Mouse (Mus musculus) embryonic facial prominence, embryonic 12.5 days (tissue): ENCODE data around the gene Zkscan4. TPM values are rescaled to one million over a fixed set of nuclear protein-coding genes. Genes with fewer than 3 reads are reported as not detected.
A peak's percentile ranks its signal among the peaks of the same experiment; 100 is the strongest.
"Not testable (repeated sequence)": the region's sequence is repeated elsewhere in the genome, so short reads cannot be mapped to it uniquely, and the experiment has no call there.

Experiments used
- ATAC-seq: fragments of 200-750 bp; cut with Nextera tagmentation; 2 replicates; pipeline ENCODE4 v1.8.0; 2017; ENCODE audit not compliant: insufficient number of reproducible peaks, insufficient read depth, low FRiP score, low TSS enrichment
- H3K27ac ChIP-seq: fragments of 300-500 bp; sonication (generic); 2 replicates; pipeline ENCODE4 v1.5.1; 2016; ENCODE audit warnings: mild to moderate bottlenecking
- H3K27me3 ChIP-seq: fragments of 300-500 bp; sonication (generic); 2 replicates; pipeline ENCODE4 v1.6.1; 2016; ENCODE audit warnings: mild to moderate bottlenecking, moderate library complexity
- H3K36me3 ChIP-seq: fragments of 300-500 bp; sonication (generic); 2 replicates; pipeline ENCODE4 v1.6.1; 2016; ENCODE audit warnings: mild to moderate bottlenecking
- H3K4me1 ChIP-seq: fragments of 300-500 bp; sonication (generic); 2 replicates; pipeline ENCODE4 v1.6.1; 2016
- H3K4me2 ChIP-seq: fragments of 300-500 bp; sonication (generic); replicated peaks from 2 replicates; pipeline ENCODE4 v1.6.1; 2016; ENCODE audit warnings: mild to moderate bottlenecking, moderate library complexity
- H3K4me3 ChIP-seq: fragments of 300-500 bp; sonication (generic); 2 replicates; pipeline ENCODE4 v1.5.1; 2016; ENCODE audit warnings: mild to moderate bottlenecking
- H3K9ac ChIP-seq: fragments of 300-500 bp; sonication (generic); 2 replicates; pipeline ENCODE4 v1.6.1; 2016; ENCODE audit warnings: mild to moderate bottlenecking, moderate library complexity
- H3K9me3 ChIP-seq: fragments of 300-500 bp; sonication (generic); 2 replicates; pipeline ENCODE4 v1.6.1; 2016; ENCODE audit warnings: mild to moderate bottlenecking, moderate library complexity
- WGBS: fragments of 180-500 bp; shearing (Covaris S2); methylation state at CpG from one replicate; pipeline ENCODE4 v1.1.7; 2016; 5-methylcytosine and 5-hydroxymethylcytosine counted together
- polyA plus RNA-seq: library from polyadenylated mRNA; unstranded; fragments of >200 nt; fragmentation: Nextera tagmentation; extraction: Ambion mirVana; gene quantifications from 2 replicates; pipeline ENCODE4 v1.2.1, GENCODE M21; 2016

Gene Zkscan4
- polyA plus RNA-seq, 1 experiment from 2014 or later, result 4.4 TPM

GRCm38 (mm10) chr13:21462516-21462915 lies 16.2 kb upstream of the Zkscan4 start:
- H3K4me2 ChIP-seq, H3K36me3 ChIP-seq, H3K4me1 ChIP-seq, H3K27me3 ChIP-seq, H3K9ac ChIP-seq, ATAC-seq, H3K27ac ChIP-seq, H3K4me3 ChIP-seq, H3K9me3 ChIP-seq: not testable (repeated sequence)
- WGBS, result 56% methylated on average over 9 of the region's 9 CpGs

DNA sequence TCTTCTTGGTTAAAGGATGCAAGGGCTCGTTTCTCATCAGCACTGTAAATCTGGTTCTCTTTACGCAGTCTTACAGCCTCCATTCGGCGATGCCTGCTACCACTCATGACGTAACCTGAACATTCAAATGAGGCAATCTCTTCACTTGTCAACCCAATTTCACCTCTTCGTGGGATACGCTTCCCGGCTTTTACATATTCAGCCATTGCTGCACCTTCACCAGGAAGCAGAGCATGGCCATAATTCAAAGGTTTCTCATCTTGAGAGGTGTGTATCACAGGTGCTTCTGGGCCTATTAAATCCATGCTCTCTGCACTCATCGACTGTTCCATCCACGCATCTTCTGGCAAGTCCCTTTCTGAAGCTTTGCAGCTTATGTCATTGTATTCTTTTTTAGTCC lies 11.4 kb upstream of the Zkscan4 start:
- H3K4me2 ChIP-seq, result no peak overlapping the region
- no peaks in the 10 kb centered on the region for H3K36me3 ChIP-seq
- no peak for ATAC-seq
- H3K4me3 ChIP-seq, result no peak overlapping the region
- no peaks in the 10 kb centered on the region; the same call in 1 of the 2 replicates for H3K4me1 ChIP-seq
- 82% methylated on average over 10 of the region's 10 CpGs for WGBS
- no peak overlapping the region for H3K9ac ChIP-seq
- no peaks in the 10 kb centered on the region for H3K9me3 ChIP-seq
- peaks cover 9% of the 10 kb centered on the region for H3K27me3 ChIP-seq
- H3K27ac ChIP-seq, result no peak overlapping the region

GRCm38 (mm10) chr13:21468061-21469019 lies 10.4 kb upstream of the Zkscan4 start, which contains the start of gene Nkapl:
Gene Nkapl, minus strand, starts transcription at chr13:21468509.
- Histone ChIP-seq H3K4me1 (no peaks in the 10 kb centered on the region; the same call in 1 of the 2 replicates), H3K4me2 (peak within 1 kb of the TSS; percentile 80), H3K27me3 (peaks cover 9% of the 10 kb centered on the region), H3K9me3 (no peaks in the 10 kb centered on the region), H3K36me3 (no peaks in the 10 kb centered on the region), H3K9ac (peak within 1 kb of the TSS; percentile 58), H3K27ac (no peak within 1 kb of the TSS), H3K4me3 (peak within 1 kb of the TSS; percentile 58)
- under 1% methylated on average over 54 of the region's 54 CpGs for WGBS
- peak; percentile 96 for ATAC-seq

DNA sequence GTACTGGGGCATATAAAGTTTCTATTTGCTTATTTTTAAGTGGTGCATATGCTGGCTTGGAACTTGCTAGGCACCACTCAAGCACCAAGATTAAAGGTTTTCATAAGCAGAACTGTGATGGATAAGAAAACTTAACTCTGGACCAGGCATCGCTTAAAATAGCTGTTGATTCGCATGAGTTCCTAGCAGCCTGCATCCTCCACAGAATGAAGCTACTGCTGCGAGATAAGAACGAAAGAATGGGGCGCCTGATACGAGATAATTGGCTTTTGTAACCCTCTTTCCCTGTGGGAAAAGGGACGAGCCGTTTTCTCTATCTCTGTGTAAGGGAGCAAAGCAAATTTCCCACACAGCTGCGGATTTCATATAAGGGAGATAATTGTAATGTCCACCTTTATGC lies 9.6 kb upstream of the Zkscan4 start:
- WGBS, result 23% methylated on average over 9 of the region's 9 CpGs
- no peaks in the 10 kb centered on the region for H3K36me3 ChIP-seq
- H3K9ac ChIP-seq, result no peak overlapping the region
- H3K4me2 ChIP-seq, result peak overlapping the region; percentile 80
- peaks cover 9% of the 10 kb centered on the region for H3K27me3 ChIP-seq
- no peak overlapping the region for H3K4me3 ChIP-seq
- no peaks in the 10 kb centered on the region; the same call in 1 of the 2 replicates for H3K4me1 ChIP-seq
- no peak for ATAC-seq
- H3K9me3 ChIP-seq, result no peaks in the 10 kb centered on the region
- H3K27ac ChIP-seq, result no peak overlapping the region

GRCm38 (mm10) chr13:21472427-21472826 lies 6.3 kb upstream of the Zkscan4 start:
- no peak for ATAC-seq
- no peak overlapping the region for H3K4me2 ChIP-seq
- WGBS, result 38% methylated on average over 4 of the region's 4 CpGs
- peaks cover 6% of the 10 kb centered on the region for H3K27me3 ChIP-seq
- no peaks in the 10 kb centered on the region for H3K36me3 ChIP-seq
- H3K4me1 ChIP-seq, result no peaks in the 10 kb centered on the region; the same call in 1 of the 2 replicates
- no peaks in the 10 kb centered on the region for H3K9me3 ChIP-seq
- no peak overlapping the region for H3K4me3 ChIP-seq
- H3K9ac ChIP-seq, result no peak overlapping the region
- no peak overlapping the region for H3K27ac ChIP-seq

DNA sequence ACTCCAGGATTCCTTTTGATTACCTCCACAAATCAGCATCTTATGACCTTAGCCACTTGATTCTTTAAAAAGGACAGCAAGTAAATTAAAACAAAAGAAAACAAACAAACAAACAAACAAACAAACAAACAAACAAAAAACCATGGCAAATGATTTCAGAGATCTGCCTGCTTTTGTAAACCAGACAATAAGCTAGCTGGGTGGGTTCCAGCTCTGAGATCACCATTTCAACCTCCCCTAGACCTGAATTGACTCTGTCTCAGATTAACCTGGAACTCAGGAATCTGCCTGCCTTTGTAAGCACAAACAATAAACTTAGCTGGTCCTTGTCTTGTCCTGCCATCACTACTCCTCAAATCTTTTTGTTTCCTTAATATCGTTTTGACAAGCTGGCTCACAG lies 8.2 kb downstream of the Zkscan4 start:
- Histone ChIP-seq H3K9me3 (no peaks in the 10 kb centered on the region), H3K4me2 (no peak overlapping the region), H3K27ac (no peak overlapping the region), H3K9ac (no peak overlapping the region), H3K36me3 (peaks cover 8% of the 10 kb centered on the region), H3K4me3 (no peak overlapping the region), H3K27me3 (no peaks in the 10 kb centered on the region), H3K4me1 (no peaks in the 10 kb centered on the region)
- WGBS, result 88% methylated on average over 1 of the region's 1 CpGs
- ATAC-seq, result no peak

GRCm38 (mm10) chr13:21492847-21493246 lies 14.1 kb downstream of the Zkscan4 start:
- no peak overlapping the region for H3K4me2 ChIP-seq
- H3K27ac ChIP-seq, result no peak overlapping the region
- no peak overlapping the region for H3K4me3 ChIP-seq
- no peaks in the 10 kb centered on the region for H3K27me3 ChIP-seq
- ATAC-seq, result no peak
- H3K9me3 ChIP-seq, result no peaks in the 10 kb centered on the region
- no peaks in the 10 kb centered on the region for H3K36me3 ChIP-seq
- WGBS, result 91% methylated on average over 5 of the region's 5 CpGs
- no peaks in the 10 kb centered on the region for H3K4me1 ChIP-seq
- no peak overlapping the region for H3K9ac ChIP-seq

GRCm38 (mm10) chr13:21495080-21495479 lies 16.4 kb downstream of the Zkscan4 start, which contains the start of gene AK157302:
Gene AK157302, plus strand, starts transcription at chr13:21495223.
- WGBS, result 94% methylated on average over 21 of the region's 21 CpGs
- no peak for ATAC-seq

DNA sequence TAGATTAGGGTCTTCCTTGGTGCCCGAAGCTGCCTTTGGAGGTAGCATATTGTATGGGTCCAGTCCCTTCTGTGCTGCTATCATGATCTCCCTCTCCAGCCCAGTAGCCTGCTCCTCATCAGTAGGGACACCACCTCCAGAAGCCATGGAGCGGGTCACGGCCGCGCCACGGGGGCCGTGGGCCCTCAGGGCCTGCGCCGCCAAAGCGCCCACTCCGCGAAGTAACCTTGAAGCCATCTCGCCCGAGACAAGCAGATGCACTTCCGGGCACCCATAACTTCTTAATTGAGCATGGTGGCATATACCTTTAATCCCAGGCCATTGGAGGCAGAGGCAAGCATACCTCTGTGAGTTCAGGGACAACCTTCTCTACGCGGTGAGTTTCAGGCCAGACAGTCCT lies 22.5 kb downstream of the Zkscan4 start, which contains the start of gene Gm11273:
Gene Gm11273 (minus strand): TSS at position 237 of the 400 bp plus-strand sequence.
- not testable (repeated sequence) for H3K27ac ChIP-seq, H3K9ac ChIP-seq, H3K4me3 ChIP-seq, H3K4me1 ChIP-seq, ATAC-seq, H3K9me3 ChIP-seq, H3K27me3 ChIP-seq, H3K4me2 ChIP-seq, H3K36me3 ChIP-seq
- 92% methylated on average over 17 of the region's 17 CpGs for WGBS

More at GRCm38 (mm10) chr13:21495080-21495479, 16.4 kb downstream of the Zkscan4 start, which contains the start of gene AK157302:
- no peak within 1 kb of the TSS for H3K4me2 ChIP-seq
- H3K9me3 ChIP-seq, result no peaks in the 10 kb centered on the region
- no peak within 1 kb of the TSS for H3K9ac ChIP-seq
- H3K27ac ChIP-seq, result no peak within 1 kb of the TSS
- H3K36me3 ChIP-seq, result no peaks in the 10 kb centered on the region
- no peaks in the 10 kb centered on the region for H3K27me3 ChIP-seq
- H3K4me1 ChIP-seq, result no peaks in the 10 kb centered on the region
- no peak within 1 kb of the TSS for H3K4me3 ChIP-seq

DNA sequence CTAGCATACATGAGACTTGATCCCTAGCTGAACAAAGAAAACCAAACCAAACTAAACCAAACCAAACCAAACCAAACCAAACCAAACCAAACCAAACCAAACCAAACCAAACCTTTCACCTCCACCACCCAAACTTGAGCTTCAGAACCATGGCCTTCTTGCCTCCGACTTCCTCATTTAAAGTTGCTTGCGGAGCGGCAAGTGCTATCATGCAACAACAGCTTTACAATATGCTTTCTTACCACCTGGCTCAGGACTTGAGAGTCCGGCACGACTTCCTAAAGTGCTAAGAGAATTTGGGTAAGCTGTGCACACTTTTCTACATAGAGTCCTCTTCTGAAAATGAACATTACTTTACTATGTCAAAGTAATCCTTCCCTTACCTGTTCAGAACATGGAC lies 23.6 kb downstream of the Zkscan4 start:
- no peaks in the 10 kb centered on the region for H3K4me1 ChIP-seq
- H3K9ac ChIP-seq, result no peak overlapping the region
- H3K9me3 ChIP-seq, result no peaks in the 10 kb centered on the region
- 84% methylated on average over 5 of the region's 5 CpGs for WGBS
- ATAC-seq, result no peak
- no peak overlapping the region for H3K27ac ChIP-seq
- H3K36me3 ChIP-seq, result no peaks in the 10 kb centered on the region
- no peaks in the 10 kb centered on the region for H3K27me3 ChIP-seq
- no peak overlapping the region for H3K4me3 ChIP-seq
- H3K4me2 ChIP-seq, result no peak overlapping the region

- H3K4me2 ChIP-seq, result peak overlapping the region; percentile 51
- H3K4me1 ChIP-seq, result no peaks in the 10 kb centered on the region
- H3K9ac ChIP-seq, result peak overlapping the region; percentile 46; the same call in 1 of the 2 replicates
- peak overlapping the region; percentile 84 for H3K27ac ChIP-seq
- H3K27me3 ChIP-seq, result no peaks in the 10 kb centered on the region
- peak overlapping the region; percentile 56 for H3K4me3 ChIP-seq
- no peaks in the 10 kb centered on the region for H3K9me3 ChIP-seq
- under 1% methylated on average over 21 of the region's 21 CpGs for WGBS
- peak; percentile 100 for ATAC-seq
- no peaks in the 10 kb centered on the region for H3K36me3 ChIP-seq
Measured at GRCm38 (mm10) chr13:21506221-21506649, 27.5 kb downstream of the Zkscan4 start.

DNA sequence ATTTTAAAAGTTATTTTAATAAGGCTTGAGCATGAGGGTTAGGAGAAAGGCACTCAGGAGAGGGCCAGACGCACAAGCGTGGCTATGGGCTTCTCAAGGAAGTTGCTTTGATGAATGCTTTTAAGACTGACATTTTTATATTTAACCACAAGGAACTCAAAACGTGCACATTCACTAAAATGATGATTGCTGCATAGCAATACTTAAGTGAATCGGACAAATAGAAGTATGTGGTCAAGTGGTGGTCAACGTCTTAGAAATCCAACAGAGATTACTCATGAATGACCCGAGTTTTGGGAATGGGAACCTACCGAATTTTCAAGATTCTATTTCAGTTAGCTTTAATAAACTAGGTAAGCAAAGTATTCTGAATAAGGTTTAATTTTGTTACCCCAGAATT lies 51.4 kb downstream of the Zkscan4 start:
- Histone ChIP-seq H3K9me3 (no peaks in the 10 kb centered on the region), H3K9ac (no peak overlapping the region), H3K27ac (no peak overlapping the region), H3K4me2 (peak overlapping the region; percentile 54), H3K27me3 (no peaks in the 10 kb centered on the region), H3K4me1 (peaks cover 6% of the 10 kb centered on the region; the same call in 1 of the 2 replicates), H3K4me3 (peak overlapping the region; percentile 92), H3K36me3 (peaks cover 15% of the 10 kb centered on the region)
- WGBS, result 49% methylated on average over 7 of the region's 7 CpGs
- ATAC-seq, result no peak
